Mouse (Mus musculus): ENCODE measurements around the gene Ppp6r1. TPM values are rescaled to one million over a fixed set of nuclear protein-coding genes. Genes with fewer than 3 reads are reported as not detected.

The Ppp6r1 gene
- 6.7 and 6.9 TPM in 2 replicates for polyA plus RNA-seq (2015; fragmentation: Nextera tagmentation; extraction: Ambion mirVana)

GRCm38 (mm10) chr7:4658912-4659551, at the start of gene Ppp6r1:
Ppp6r1 (minus strand) TSS chr7:4659019.

DNA sequence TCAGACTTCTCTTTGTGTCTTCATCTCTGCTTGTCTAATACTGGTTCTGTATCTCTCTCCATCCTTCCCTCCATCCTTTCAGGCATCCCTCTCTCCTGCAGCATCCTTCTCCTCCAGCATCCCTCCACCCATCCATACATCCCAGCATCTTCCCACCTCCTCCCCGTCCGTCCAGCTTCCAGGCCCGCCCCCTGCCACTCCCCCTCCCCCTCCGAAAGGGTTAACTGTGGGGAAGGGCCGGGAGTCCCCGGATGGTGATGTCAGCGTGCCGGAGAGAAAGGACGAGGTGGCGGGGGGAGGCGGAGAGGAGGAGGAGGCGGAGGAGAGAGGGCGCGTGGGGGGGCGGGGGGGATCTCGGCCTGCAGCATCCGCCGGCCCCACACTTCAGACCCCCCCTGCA, 31.6 kb upstream of the Ppp6r1 start, which contains the start of gene Brsk1:
Gene Brsk1 (plus strand): TSS at position 218 of the 400 bp plus-strand sequence.

GRCm38 (mm10) chr7:4684632-4685417, 26.0 kb upstream of the Ppp6r1 start, which contains the start of gene Hspbp1:
Hspbp1 (minus strand) TSS chr7:4685068.

DNA sequence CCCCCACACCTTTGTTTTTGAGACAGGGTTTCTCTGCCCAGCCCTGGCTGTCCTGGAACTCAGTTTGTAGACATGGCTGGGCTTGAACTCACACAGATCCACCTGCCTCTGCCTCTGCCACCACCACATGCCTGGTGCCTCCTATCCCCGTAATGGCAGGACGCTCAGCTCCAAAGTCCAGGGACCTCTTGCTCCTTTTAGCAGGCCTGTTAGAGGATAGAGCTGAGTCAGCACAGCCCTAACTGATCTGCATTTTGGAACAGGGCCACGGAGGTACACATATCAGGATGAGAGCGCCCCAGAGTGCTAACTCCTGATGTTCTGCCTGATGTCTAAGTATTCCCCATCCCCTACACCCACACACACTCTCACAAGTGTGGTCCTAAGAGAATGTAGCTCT, 27.8 kb downstream of the Ppp6r1 start, which contains the start of gene Tmem86b:
Gene Tmem86b (minus strand): TSS at position 392 of the 400 bp plus-strand sequence.

GRCm38 (mm10) chr7:4603873-4604272, 54.9 kb downstream of the Ppp6r1 start, which contains the start of gene Ptprh:
Ptprh (minus strand) TSS chr7:4604041.

Other genes starting within 250 kb of the Ppp6r1 start
- gene Rdh13, start 213.4 kb downstream of the Ppp6r1 start, polyA plus RNA-seq (2015; fragmentation: Nextera tagmentation; extraction: Ambion mirVana): 11.9 and 15.4 TPM in 2 replicates
- 8.9 and 9.1 TPM in 2 replicates for gene Eps8l1, start 198.3 kb downstream of the Ppp6r1 start, polyA plus RNA-seq (2015; fragmentation: Nextera tagmentation; extraction: Ambion mirVana)
- gene Ppp1r12c, start 157.3 kb downstream of the Ppp6r1 start, polyA plus RNA-seq (2015; fragmentation: Nextera tagmentation; extraction: Ambion mirVana): 26.2 and 35.8 TPM in 2 replicates
- gene Tnnt1, start 142.6 kb downstream of the Ppp6r1 start, polyA plus RNA-seq (2015; fragmentation: Nextera tagmentation; extraction: Ambion mirVana): 9.3 and 14.3 TPM in 2 replicates
- 2.3 and 6.7 TPM in 2 replicates for gene Tnni3, start 134.8 kb downstream of the Ppp6r1 start, polyA plus RNA-seq (2015; fragmentation: Nextera tagmentation; extraction: Ambion mirVana)
- 0.79 and 0.95 TPM in 2 replicates for gene Dnaaf3, start 126.6 kb downstream of the Ppp6r1 start, polyA plus RNA-seq (2015; fragmentation: Nextera tagmentation; extraction: Ambion mirVana)
- 18.2 and 32.3 TPM in 2 replicates for gene Syt5, start 111.5 kb downstream of the Ppp6r1 start, polyA plus RNA-seq (2015; fragmentation: Nextera tagmentation; extraction: Ambion mirVana)
- 0.03 TPM in 1 of 2 replicates, not detected in the other for gene Ptprh, start 55.0 kb downstream of the Ppp6r1 start, polyA plus RNA-seq (2015; fragmentation: Nextera tagmentation; extraction: Ambion mirVana)
- 1.1 and 1.4 TPM in 2 replicates for gene Tmem86b, start 27.6 kb downstream of the Ppp6r1 start, polyA plus RNA-seq (2015; fragmentation: Nextera tagmentation; extraction: Ambion mirVana)
- gene Hspbp1, start 26.0 kb upstream of the Ppp6r1 start, polyA plus RNA-seq (2015; fragmentation: Nextera tagmentation; extraction: Ambion mirVana): 70.6 and 80.3 TPM in 2 replicates
- gene Brsk1, start 31.6 kb upstream of the Ppp6r1 start, polyA plus RNA-seq (2015; fragmentation: Nextera tagmentation; extraction: Ambion mirVana): 0.59 and 1.2 TPM in 2 replicates
- 0.10 and 0.24 TPM in 2 replicates for gene Tmem150b, start 66.2 kb upstream of the Ppp6r1 start, polyA plus RNA-seq (2015; fragmentation: Nextera tagmentation; extraction: Ambion mirVana)
- gene Kmt5c, start 81.1 kb upstream of the Ppp6r1 start, polyA plus RNA-seq (2015; fragmentation: Nextera tagmentation; extraction: Ambion mirVana): 22.8 and 37.7 TPM in 2 replicates
- gene Cox6b2, start 94.1 kb upstream of the Ppp6r1 start, polyA plus RNA-seq (2015; fragmentation: Nextera tagmentation; extraction: Ambion mirVana): 53.7 and 57.2 TPM in 2 replicates
- not detected in 2 replicates for gene Fam71e2, start 112.3 kb upstream of the Ppp6r1 start, polyA plus RNA-seq (2015; fragmentation: Nextera tagmentation; extraction: Ambion mirVana)
- gene Il11, start 123.8 kb upstream of the Ppp6r1 start, polyA plus RNA-seq (2015; fragmentation: Nextera tagmentation; extraction: Ambion mirVana): 0.33 and 0.82 TPM in 2 replicates
- 0.38 TPM in 1 of 2 replicates, not detected in the other for gene Tmem190, start 123.9 kb upstream of the Ppp6r1 start, polyA plus RNA-seq (2015; fragmentation: Nextera tagmentation; extraction: Ambion mirVana)
- 12.5 and 21.8 TPM in 2 replicates for gene Tmem238, start 130.6 kb upstream of the Ppp6r1 start, polyA plus RNA-seq (2015; fragmentation: Nextera tagmentation; extraction: Ambion mirVana)
- gene Rpl28, start 133.9 kb upstream of the Ppp6r1 start, polyA plus RNA-seq (2015; fragmentation: Nextera tagmentation; extraction: Ambion mirVana): 286 and 311 TPM in 2 replicates
- 144 and 154 TPM in 2 replicates for gene Ube2s, start 153.6 kb upstream of the Ppp6r1 start, polyA plus RNA-seq (2015; fragmentation: Nextera tagmentation; extraction: Ambion mirVana)
- gene Shisa7, start 185.7 kb upstream of the Ppp6r1 start, polyA plus RNA-seq (2015; fragmentation: Nextera tagmentation; extraction: Ambion mirVana): 0.61 and 1.1 TPM in 2 replicates
- 38.4 and 57.5 TPM in 2 replicates for gene Isoc2b, start 211.2 kb upstream of the Ppp6r1 start, polyA plus RNA-seq (2015; fragmentation: Nextera tagmentation; extraction: Ambion mirVana)
- gene Isoc2a, start 218.1 kb upstream of the Ppp6r1 start, polyA plus RNA-seq (2015; fragmentation: Nextera tagmentation; extraction: Ambion mirVana): 0.95 and 1.2 TPM in 2 replicates
- gene Gm36210, start 247.5 kb upstream of the Ppp6r1 start, polyA plus RNA-seq (2015; fragmentation: Nextera tagmentation; extraction: Ambion mirVana): 0.09 and 0.10 TPM in 2 replicates